Mouse (Mus musculus) heart, postnatal 36 days (tissue): ENCODE results near the gene Xkrx. TPM values are rescaled to one million over a fixed set of nuclear protein-coding genes. Genes with fewer than 3 reads are reported as not detected.
"Not testable (repeated sequence)": the region's sequence is repeated elsewhere in the genome, so short reads cannot be mapped to it uniquely, and the experiment has no call there.

Source experiments
- DNase-seq, 2 experiments: peaks; one replicate each; pipeline ENCODE4 v3.0.0; 2021 to 2022
- intact Hi-C: fragments of 180-260 bp; cut with DNase I; formaldehyde crosslinking; loops from one replicate; pipeline ENCODE4 v1.15.1; 2025
- total RNA-seq, 2 experiments: library from RNA; stranded (reverse); gene quantifications; 2 replicates each; pipeline ENCODE4 v1.2.3; 2021

The Xkrx gene
- total RNA-seq: 1 to 10 TPM in 1 of 2 experiments, under 1 TPM in 1; 0.62 to 1.2 TPM

GRCm38 (mm10) chrX:134162043-134162720, at the start of gene Xkrx:
TSS of gene Xkrx (minus strand) at chrX:134162076.
- intact Hi-C loops: no loop called here
- no peak for DNase-seq

- DNase-seq: no peak
These were observed 49.3 kb upstream of the Xkrx start for GRCm38 (mm10) chrX:134211151-134211642.

GRCm38 (mm10) chrX:134208491-134208890, 46.6 kb upstream of the Xkrx start:
- intact Hi-C loops: no loop called here
- no peak for DNase-seq

More at GRCm38 (mm10) chrX:134211151-134211642, 49.3 kb upstream of the Xkrx start:
- intact Hi-C loops: no loop called here

GRCm38 (mm10) chrX:134187201-134187600, 25.3 kb upstream of the Xkrx start, which contains the start of gene Arl13a:
TSS of gene Arl13a (plus strand) at chrX:134187501.
- DNase-seq, intact Hi-C loops: not testable (repeated sequence)

- no peak for DNase-seq
- intact Hi-C loops: no loop called here
These were observed 12.8 kb upstream of the Xkrx start for GRCm38 (mm10) chrX:134174699-134175098.

- intact Hi-C loops: no loop called here
These were observed 8.7 kb upstream of the Xkrx start for GRCm38 (mm10) chrX:134170584-134170983.

GRCm38 (mm10) chrX:134163484-134163883, 1.6 kb upstream of the Xkrx start:
- DNase-seq: no peak
- intact Hi-C loops: no loop called here

More at GRCm38 (mm10) chrX:134170584-134170983, 8.7 kb upstream of the Xkrx start:
- DNase-seq: no peak

GRCm38 (mm10) chrX:134162826-134163225, 950 bp upstream of the Xkrx start:
- DNase-seq: no peak
- intact Hi-C loops: no loop called here

GRCm38 (mm10) chrX:134160442-134160841, 1.4 kb downstream of the Xkrx start:
- intact Hi-C loops: no loop called here
- DNase-seq: no peak

GRCm38 (mm10) chrX:134158151-134158550, 3.7 kb downstream of the Xkrx start:
- intact Hi-C loops: no loop called here
- DNase-seq: no peak

GRCm38 (mm10) chrX:134141986-134142385, 19.9 kb downstream of the Xkrx start:
- no peak for DNase-seq
- intact Hi-C loops: no loop called here

- no peak for DNase-seq
- intact Hi-C loops: no loop called here
These were observed 20.3 kb downstream of the Xkrx start for GRCm38 (mm10) chrX:134141551-134141950.

GRCm38 (mm10) chrX:134140024-134140423, 21.9 kb downstream of the Xkrx start:
- no peak for DNase-seq
- intact Hi-C loops: no loop called here

- intact Hi-C loops: loop anchor here (2.0 to 10.0 kb wide), 3 partner anchors 185 to 381 kb away; no protein-coding TSS in a partner anchor
- no peak for DNase-seq
These were observed 28.1 kb downstream of the Xkrx start for GRCm38 (mm10) chrX:134133821-134134220.

GRCm38 (mm10) chrX:134132295-134132694, 29.6 kb downstream of the Xkrx start:
- intact Hi-C loops: loop anchor here (2.0 to 10.0 kb wide), 3 partner anchors 187 to 383 kb away; no protein-coding TSS in a partner anchor
- peak; percentile 4 for DNase-seq

- intact Hi-C loops: no loop called here
- no peak for DNase-seq
These were observed 33.3 kb downstream of the Xkrx start for GRCm38 (mm10) chrX:134128549-134128948.

- intact Hi-C loops: no loop called here
- no peak for DNase-seq
These were observed 45.5 kb downstream of the Xkrx start for GRCm38 (mm10) chrX:134116417-134116816.

GRCm38 (mm10) chrX:134111767-134112166, 50.1 kb downstream of the Xkrx start:
- no peak for DNase-seq
- intact Hi-C loops: no loop called here

- intact Hi-C loops: no loop called here
- DNase-seq: no peak
These were observed 59.2 kb downstream of the Xkrx start for GRCm38 (mm10) chrX:134102641-134103040.
